Mouse (Mus musculus): ENCODE results near the gene Lrrk1.

- TF ChIP-seq CTCF (IDR thresholded peaks at IDR 0.05; ENCODE audit: insufficient read depth, low read depth, low read length) = no peak
- TF ChIP-seq POLR2A (IDR thresholded peaks at IDR 0.05; ENCODE audit: insufficient read depth, low read depth, low read length) = no peak
Observed at GRCm38 (mm10) chr7:66304993-66305713, 83.0 kb downstream of the Lrrk1 start.
